Mouse (Mus musculus): ENCODE measurements around the gene Rfx5.

- TF ChIP-seq TAL1 (IDR thresholded peaks at IDR 0.05; ENCODE audit: low read length) (no peak), GATA1 (IDR thresholded peaks at IDR 0.05; ENCODE audit: low read length) (no peak)
These were observed 18.7 kb downstream of the Rfx5 start for GRCm38 (mm10) chr3:94972552-94972951.

Measured in erythroblast, embryonic 14.5 days (primary cell).